Mouse (Mus musculus) hindbrain, embryonic 16.5 days (tissue): ENCODE measurements at regions not wholly inside any gene's neighbourhood (a gene's known extent, or its start where the extent isn't known, plus 50 kb on each side); places are given as distances from the start of the nearest gene placed in this dataset.

Experiments
- ATAC-seq: fragments of 200-750 bp; cut with Nextera tagmentation; 2 replicates; pipeline ENCODE4 v1.8.0; 2017; ENCODE audit warnings: moderate TSS enrichment, moderate library complexity
- H3K27ac ChIP-seq: fragments of 300-500 bp; sonication (generic); 2 replicates; pipeline ENCODE4 v1.5.1; 2014; ENCODE audit warnings: low read depth, mild to moderate bottlenecking, control low read depth, low read length, moderate library complexity
- H3K27me3 ChIP-seq: fragments of 300-500 bp; sonication (generic); replicated peaks from 2 replicates; pipeline ENCODE4 v1.6.1; 2014; ENCODE audit warnings: low read length; ENCODE audit not compliant: control insufficient read depth, insufficient read depth
- H3K36me3 ChIP-seq: fragments of 300-500 bp; sonication (generic); 2 replicates; pipeline ENCODE4 v1.6.1; 2014; ENCODE audit warnings: mild to moderate bottlenecking, low read length, moderate library complexity, mixed read lengths; ENCODE audit not compliant: control insufficient read depth, insufficient read depth
- H3K4me1 ChIP-seq: fragments of 300-500 bp; sonication (generic); 2 replicates; pipeline ENCODE4 v1.6.1; 2014; ENCODE audit warnings: low read depth, low read length; ENCODE audit not compliant: control insufficient read depth, insufficient read depth
- H3K4me2 ChIP-seq: fragments of 300-500 bp; sonication (generic); 2 replicates; pipeline ENCODE4 v1.6.1; 2014; ENCODE audit warnings: mild to moderate bottlenecking, low read length, control low read depth, moderate library complexity
- H3K4me3 ChIP-seq: fragments of 300-500 bp; sonication (generic); 2 replicates; pipeline ENCODE4 v1.5.1; 2014; ENCODE audit warnings: mild to moderate bottlenecking, low read length, control low read depth, moderate library complexity
- H3K9ac ChIP-seq: fragments of 300-500 bp; sonication (generic); 2 replicates; pipeline ENCODE4 v1.6.1; 2014; ENCODE audit warnings: low read depth, mild to moderate bottlenecking, control low read depth, low read length, moderate library complexity
- H3K9me3 ChIP-seq: fragments of 300-500 bp; sonication (generic); 2 replicates; pipeline ENCODE4 v1.6.1; 2014; ENCODE audit warnings: mild to moderate bottlenecking, low read length, moderate library complexity; ENCODE audit not compliant: control insufficient read depth
- WGBS: fragments of 180-500 bp; shearing (Covaris S2); extraction: QIAGEN DNeasy Blood & Tissue Kit; methylation state at CpG from one replicate; pipeline ENCODE4 v1.1.7; 2014; 5-methylcytosine and 5-hydroxymethylcytosine counted together

- Histone ChIP-seq H3K4me2 (no peak overlapping the region), H3K9me3 (no peaks in the 10 kb centered on the region), H3K27ac (no peak overlapping the region), H3K27me3 (no peaks in the 10 kb centered on the region), H3K36me3 (no peaks in the 10 kb centered on the region), H3K4me3 (no peak overlapping the region), H3K9ac (no peak overlapping the region), H3K4me1 (no peaks in the 10 kb centered on the region)
- ATAC-seq: no peak
- WGBS: 97% methylated on average over 3 of the region's 3 CpGs
These were observed 161.7 kb upstream of the Olig3 start for GRCm38 (mm10) chr10:19194646-19195045.

GRCm38 (mm10) chr10:19192971-19193758 is 163.2 kb upstream of the Olig3 start:
- H3K4me2 ChIP-seq: no peak overlapping the region
- H3K27ac ChIP-seq: no peak overlapping the region
- WGBS: 87% methylated on average over 5 of the region's 5 CpGs
- no peaks in the 10 kb centered on the region for H3K9me3 ChIP-seq
- no peak overlapping the region for H3K4me3 ChIP-seq
- H3K36me3 ChIP-seq: no peaks in the 10 kb centered on the region
- H3K4me1 ChIP-seq: peaks cover 4% of the 10 kb centered on the region
- H3K27me3 ChIP-seq: no peaks in the 10 kb centered on the region
- ATAC-seq: no peak
- no peak overlapping the region for H3K9ac ChIP-seq

GRCm38 (mm10) chr10:19192221-19192620 is 164.1 kb upstream of the Olig3 start:
- WGBS: 8% methylated on average over 1 of the region's 1 CpGs
- H3K4me1 ChIP-seq: peaks cover 4% of the 10 kb centered on the region
- H3K9ac ChIP-seq: no peak overlapping the region
- H3K27ac ChIP-seq: no peak overlapping the region
- no peak for ATAC-seq
- no peak overlapping the region for H3K4me3 ChIP-seq
- no peaks in the 10 kb centered on the region for H3K27me3 ChIP-seq
- no peak overlapping the region for H3K4me2 ChIP-seq
- H3K9me3 ChIP-seq: no peaks in the 10 kb centered on the region
- H3K36me3 ChIP-seq: no peaks in the 10 kb centered on the region

GRCm38 (mm10) chr10:19188082-19188742 is 168.1 kb upstream of the Olig3 start:
- Histone ChIP-seq H3K27ac (no peak overlapping the region), H3K9ac (peak overlapping the region; percentile 49)
- 23% methylated on average over 13 of the region's 13 CpGs for WGBS

GRCm38 (mm10) chr10:19187716-19188081 is 168.6 kb upstream of the Olig3 start:
- H3K9ac ChIP-seq: no peak overlapping the region
- no peak overlapping the region for H3K27ac ChIP-seq
- H3K4me1 ChIP-seq: peaks cover 4% of the 10 kb centered on the region
- H3K4me2 ChIP-seq: peak overlapping the region; percentile 49
- H3K36me3 ChIP-seq: no peaks in the 10 kb centered on the region
- no peak overlapping the region; the same call in 1 of the 2 replicates for H3K4me3 ChIP-seq
- 64% methylated on average over 4 of the region's 4 CpGs for whole genome bisulfite sequencing
- H3K9me3 ChIP-seq: no peaks in the 10 kb centered on the region
- H3K27me3 ChIP-seq: no peaks in the 10 kb centered on the region
- ATAC-seq: no peak

More at GRCm38 (mm10) chr10:19188082-19188742, 168.1 kb upstream of the Olig3 start:
- H3K4me3 ChIP-seq: peak overlapping the region; percentile 23
- no peaks in the 10 kb centered on the region for H3K27me3 ChIP-seq
- peak; percentile 81 for ATAC-seq
- H3K4me1 ChIP-seq: peaks cover 4% of the 10 kb centered on the region
- H3K36me3 ChIP-seq: no peaks in the 10 kb centered on the region
- peak overlapping the region; percentile 49 for H3K4me2 ChIP-seq
- no peaks in the 10 kb centered on the region for H3K9me3 ChIP-seq

GRCm38 (mm10) chr10:19187084-19187615 is 169.2 kb upstream of the Olig3 start:
- no peak overlapping the region for H3K27ac ChIP-seq
- H3K36me3 ChIP-seq: no peaks in the 10 kb centered on the region
- H3K4me2 ChIP-seq: no peak overlapping the region
- WGBS: 90% methylated on average over 2 of the region's 2 CpGs
- H3K4me1 ChIP-seq: peaks cover 4% of the 10 kb centered on the region
- ATAC-seq: no peak
- H3K4me3 ChIP-seq: no peak overlapping the region
- H3K9me3 ChIP-seq: no peaks in the 10 kb centered on the region
- no peak overlapping the region for H3K9ac ChIP-seq
- no peaks in the 10 kb centered on the region for H3K27me3 ChIP-seq

GRCm38 (mm10) chr10:19185790-19186581 is 170.3 kb upstream of the Olig3 start:
- peak; percentile 85 for ATAC-seq
- 15% methylated on average over 18 of the region's 18 CpGs for WGBS
- Histone ChIP-seq H3K36me3 (no peaks in the 10 kb centered on the region), H3K4me1 (peaks cover 4% of the 10 kb centered on the region), H3K9me3 (no peaks in the 10 kb centered on the region), H3K27me3 (no peaks in the 10 kb centered on the region), H3K27ac (no peak overlapping the region), H3K4me3 (peak overlapping the region; percentile 36), H3K9ac (peak overlapping the region; percentile 53), H3K4me2 (peak overlapping the region; percentile 82)

GRCm38 (mm10) chr10:19184886-19185285 is 169.4 kb upstream of the Tnfaip3 start:
- no peaks in the 10 kb centered on the region for H3K36me3 ChIP-seq
- no peak overlapping the region for H3K27ac ChIP-seq
- H3K4me3 ChIP-seq: no peak overlapping the region
- H3K4me2 ChIP-seq: no peak overlapping the region
- ATAC-seq: no peak
- H3K9ac ChIP-seq: no peak overlapping the region
- H3K27me3 ChIP-seq: no peaks in the 10 kb centered on the region
- H3K9me3 ChIP-seq: no peaks in the 10 kb centered on the region
- H3K4me1 ChIP-seq: peaks cover 4% of the 10 kb centered on the region
- 96% methylated on average over 7 of the region's 7 CpGs for WGBS

- Histone ChIP-seq H3K4me1 (no peaks in the 10 kb centered on the region), H3K9ac (no peak overlapping the region), H3K9me3 (peaks cover 2% of the 10 kb centered on the region; the same call in 1 of the 2 replicates), H3K4me3 (no peak overlapping the region), H3K27me3 (no peaks in the 10 kb centered on the region), H3K36me3 (no peaks in the 10 kb centered on the region), H3K4me2 (no peak overlapping the region), H3K27ac (no peak overlapping the region)
- ATAC-seq: no peak
- whole genome bisulfite sequencing: 91% methylated on average over 5 of the region's 5 CpGs
These were observed 162.4 kb upstream of the Tnfaip3 start for GRCm38 (mm10) chr10:19177895-19178294.
